Mouse (Mus musculus): ENCODE measurements at regions not wholly inside any gene's neighbourhood (a gene's known extent, or its start where the extent isn't known, plus 50 kb on each side); places are given as distances from the start of the nearest gene placed in this dataset.

DNA sequence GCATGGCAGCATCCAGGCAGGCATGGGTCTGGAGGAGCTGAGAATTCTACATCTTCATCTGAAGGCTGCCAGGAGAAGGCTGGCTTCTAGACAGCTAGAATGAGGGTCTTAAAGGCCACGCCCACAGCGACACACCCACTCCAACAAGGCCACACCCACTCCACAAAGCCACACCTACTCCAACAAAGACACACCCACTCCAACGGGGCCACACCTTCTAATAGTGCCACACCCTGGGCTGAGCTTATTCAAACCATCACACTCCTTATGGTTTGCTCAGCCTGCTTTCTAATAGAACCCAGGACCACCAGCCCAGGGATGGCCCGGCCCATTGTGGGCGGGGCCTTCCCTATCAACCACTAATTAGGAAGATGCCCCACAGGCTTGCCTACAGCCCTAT is 149.0 kb downstream of the 2410131K14Rik start:
- TF ChIP-seq CTCF (IDR thresholded peaks at IDR 0.05; ENCODE audit: insufficient read depth, low read depth, low read length) (no peak), POLR2A (IDR thresholded peaks at IDR 0.05; ENCODE audit: insufficient read depth, low read depth, low read length) (no peak)
